Mouse (Mus musculus): ENCODE data around the gene Rgs1. TPM values are rescaled to one million over a fixed set of nuclear protein-coding genes. Genes with fewer than 3 reads are reported as not detected.

Gene Rgs1
- polyA plus RNA-seq, 1 experiment: not detected

DNA sequence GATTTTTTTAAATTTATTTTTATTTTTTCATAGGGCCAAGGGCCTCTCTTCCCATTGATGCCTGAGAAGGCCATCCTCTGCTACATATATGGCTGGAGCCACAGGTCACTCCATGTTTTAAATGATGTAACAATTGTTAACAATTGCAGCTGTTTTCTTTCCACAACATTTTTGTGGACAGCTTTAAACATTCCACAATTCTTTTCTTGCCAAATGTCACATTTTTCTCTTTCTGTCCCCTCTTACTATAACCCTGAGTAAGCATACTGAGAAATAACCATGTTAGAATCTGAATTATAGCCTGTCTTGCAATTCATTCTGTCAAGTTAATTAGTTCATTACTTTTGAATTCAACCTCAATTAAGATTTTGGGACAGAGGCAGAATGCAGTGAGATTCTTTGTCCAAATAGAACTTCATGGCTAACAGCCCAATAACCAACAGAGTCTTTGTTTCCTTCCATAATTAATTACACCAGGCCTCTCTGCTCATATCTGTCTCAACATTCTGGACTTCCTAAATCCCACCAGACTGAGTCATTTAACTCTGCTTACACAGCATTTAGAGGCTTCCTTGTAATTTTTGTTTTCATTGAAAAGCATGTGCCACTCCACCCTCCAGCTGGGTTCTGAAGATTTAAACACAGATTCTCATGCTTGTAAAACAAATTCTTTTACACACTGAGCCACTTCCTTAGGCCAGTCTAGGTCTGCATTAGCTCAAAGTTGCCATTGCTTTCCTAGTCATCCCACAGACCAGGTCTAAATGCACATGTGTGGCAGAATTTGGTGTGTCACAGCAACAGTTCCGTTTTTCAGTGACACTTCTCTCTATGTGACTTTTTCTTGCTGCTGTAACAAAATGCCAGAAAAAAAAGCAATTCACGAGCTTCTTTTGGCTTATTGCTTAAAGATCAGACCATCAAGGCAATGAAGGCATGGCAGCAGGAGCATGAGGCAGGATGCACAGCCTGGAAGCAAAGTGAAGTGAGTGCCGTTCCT, 18.7 kb upstream of the Rgs1 start:
- Histone ChIP-seq H3K27me3 (ENCODE audit: control insufficient read depth, insufficient read depth, insufficient read length) (no peaks in the 10 kb centered on the region), H3ac (ENCODE audit: control insufficient read depth, insufficient read length, low read depth) (no peak overlapping the region), H3K36me3 (ENCODE audit: control insufficient read depth, insufficient read depth) (no peaks in the 10 kb centered on the region), H3K79me2 (ENCODE audit: control insufficient read depth, insufficient read depth) (no peaks in the 10 kb centered on the region), H3K4me3 (ENCODE audit: insufficient read depth, poor library complexity, severe bottlenecking) (no peak overlapping the region), H3K79me3 (ENCODE audit: low read depth) (no peaks in the 10 kb centered on the region)
- TF ChIP-seq MYOD1 (IDR thresholded peaks at IDR 0.05; ENCODE audit: control insufficient read depth, insufficient read length, low read depth) (no peak), MAX (IDR thresholded peaks at IDR 0.05) (no peak), FOSL1 (IDR thresholded peaks at IDR 0.05; ENCODE audit: insufficient read depth, low read length, poor library complexity, severe bottlenecking) (no peak), MYOG (IDR thresholded peaks at IDR 0.05; ENCODE audit: control insufficient read depth, extremely low read depth, insufficient read length) (no peak), CEBPB (IDR thresholded peaks at IDR 0.05; ENCODE audit: low read depth) (no peak), USF1 (IDR thresholded peaks at IDR 0.05; ENCODE audit: low read depth) (no peak), CTCF (IDR thresholded peaks at IDR 0.05; ENCODE audit: control insufficient read depth, insufficient read depth, insufficient read length) (no peak)

- H3K4me3 ChIP-seq (ENCODE audit: insufficient read depth, poor library complexity, severe bottlenecking): no peak overlapping the region
- H3K79me2 ChIP-seq (ENCODE audit: control insufficient read depth, insufficient read depth): no peaks in the 10 kb centered on the region
- no peaks in the 10 kb centered on the region for H3K36me3 ChIP-seq (ENCODE audit: control insufficient read depth, insufficient read depth)
- TF ChIP-seq USF1 (IDR thresholded peaks at IDR 0.05; ENCODE audit: low read depth) (no peak), FOSL1 (IDR thresholded peaks at IDR 0.05; ENCODE audit: insufficient read depth, low read length, poor library complexity, severe bottlenecking) (no peak), MAX (IDR thresholded peaks at IDR 0.05) (no peak), MYOD1 (IDR thresholded peaks at IDR 0.05; ENCODE audit: control insufficient read depth, insufficient read length, low read depth) (no peak), MYOG (IDR thresholded peaks at IDR 0.05; ENCODE audit: control insufficient read depth, extremely low read depth, insufficient read length) (no peak), CTCF (IDR thresholded peaks at IDR 0.05; ENCODE audit: control insufficient read depth, insufficient read depth, insufficient read length) (no peak), CEBPB (IDR thresholded peaks at IDR 0.05; ENCODE audit: low read depth) (no peak)
- no peak overlapping the region for H3ac ChIP-seq (ENCODE audit: control insufficient read depth, insufficient read length, low read depth)
- H3K79me3 ChIP-seq (ENCODE audit: low read depth): no peaks in the 10 kb centered on the region
- no peaks in the 10 kb centered on the region for H3K27me3 ChIP-seq (ENCODE audit: control insufficient read depth, insufficient read depth, insufficient read length)
Measured at GRCm38 (mm10) chr1:144264000-144264399, 15.0 kb upstream of the Rgs1 start.

- Histone ChIP-seq H3ac (ENCODE audit: control insufficient read depth, insufficient read length, low read depth) (no peak overlapping the region), H3K4me3 (ENCODE audit: insufficient read depth, poor library complexity, severe bottlenecking) (no peak overlapping the region), H3K79me3 (ENCODE audit: low read depth) (no peaks in the 10 kb centered on the region), H3K36me3 (ENCODE audit: control insufficient read depth, insufficient read depth) (no peaks in the 10 kb centered on the region), H3K27me3 (ENCODE audit: control insufficient read depth, insufficient read depth, insufficient read length) (no peaks in the 10 kb centered on the region), H3K79me2 (ENCODE audit: control insufficient read depth, insufficient read depth) (no peaks in the 10 kb centered on the region)
- TF ChIP-seq CEBPB (IDR thresholded peaks at IDR 0.05; ENCODE audit: low read depth): no peak
Measured at GRCm38 (mm10) chr1:144262008-144262407, 13.0 kb upstream of the Rgs1 start.

- no peak overlapping the region for H3K4me3 ChIP-seq (ENCODE audit: insufficient read depth, poor library complexity, severe bottlenecking)
Measured at GRCm38 (mm10) chr1:144258779-144259178, 9.7 kb upstream of the Rgs1 start.

DNA sequence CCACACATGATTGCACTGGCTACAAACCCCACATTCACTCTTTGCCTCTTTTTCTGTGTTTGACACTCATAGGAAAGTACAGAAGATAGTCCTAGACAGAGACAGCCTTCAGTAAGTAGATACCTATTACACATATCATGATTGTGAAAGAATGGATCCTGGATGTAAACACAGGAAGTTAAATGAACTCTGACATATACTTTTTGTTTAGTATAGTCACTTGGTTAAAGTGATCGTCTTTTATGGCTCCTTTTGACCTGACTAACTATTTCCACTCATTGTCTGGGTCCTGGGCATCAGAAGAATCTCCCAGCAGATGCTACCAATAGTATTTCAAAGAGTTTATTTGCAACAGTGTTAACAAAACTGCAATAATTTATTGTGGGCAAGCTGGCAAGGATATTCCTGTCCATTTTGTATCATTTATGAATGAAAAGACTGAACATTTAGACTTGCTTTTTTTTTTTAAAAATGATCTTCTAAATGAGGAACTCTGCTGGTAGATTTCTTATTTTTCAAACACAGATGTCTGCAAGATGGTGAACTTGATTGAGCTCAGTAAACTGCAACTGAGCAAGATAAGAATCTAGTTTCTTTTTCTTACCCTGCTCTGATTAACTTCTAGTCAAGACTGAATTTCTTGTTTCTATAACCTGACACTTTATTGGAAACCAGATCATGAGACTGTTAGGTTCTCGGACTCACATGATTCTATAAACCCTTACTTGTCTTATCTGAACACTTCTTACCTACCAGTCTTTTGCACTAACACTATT, 7.7 kb upstream of the Rgs1 start:
- Histone ChIP-seq H3K36me3 (ENCODE audit: control insufficient read depth, insufficient read depth) (no peaks in the 10 kb centered on the region), H3K27me3 (ENCODE audit: control insufficient read depth, insufficient read depth, insufficient read length) (no peaks in the 10 kb centered on the region), H3K79me3 (ENCODE audit: low read depth) (no peaks in the 10 kb centered on the region), H3K79me2 (ENCODE audit: control insufficient read depth, insufficient read depth) (no peaks in the 10 kb centered on the region), H3K4me3 (ENCODE audit: insufficient read depth, poor library complexity, severe bottlenecking) (no peak overlapping the region), H3ac (ENCODE audit: control insufficient read depth, insufficient read length, low read depth) (no peak overlapping the region)
- no peak for TF ChIP-seq CTCF (IDR thresholded peaks at IDR 0.05; ENCODE audit: control insufficient read depth, insufficient read depth, insufficient read length)
- no peak for TF ChIP-seq USF1 (IDR thresholded peaks at IDR 0.05; ENCODE audit: low read depth)

More at GRCm38 (mm10) chr1:144258779-144259178, 9.7 kb upstream of the Rgs1 start:
- Histone ChIP-seq H3K27me3 (ENCODE audit: control insufficient read depth, insufficient read depth, insufficient read length) (no peaks in the 10 kb centered on the region), H3K79me2 (ENCODE audit: control insufficient read depth, insufficient read depth) (no peaks in the 10 kb centered on the region), H3K79me3 (ENCODE audit: low read depth) (no peaks in the 10 kb centered on the region), H3ac (ENCODE audit: control insufficient read depth, insufficient read length, low read depth) (no peak overlapping the region), H3K36me3 (ENCODE audit: control insufficient read depth, insufficient read depth) (no peaks in the 10 kb centered on the region)
- TF ChIP-seq MYOD1 (IDR thresholded peaks at IDR 0.05; ENCODE audit: control insufficient read depth, insufficient read length, low read depth) (no peak), CTCF (IDR thresholded peaks at IDR 0.05; ENCODE audit: control insufficient read depth, insufficient read depth, insufficient read length) (no peak), USF1 (IDR thresholded peaks at IDR 0.05; ENCODE audit: low read depth) (no peak), FOSL1 (IDR thresholded peaks at IDR 0.05; ENCODE audit: insufficient read depth, low read length, poor library complexity, severe bottlenecking) (no peak), MYOG (IDR thresholded peaks at IDR 0.05; ENCODE audit: control insufficient read depth, extremely low read depth, insufficient read length) (no peak), MAX (IDR thresholded peaks at IDR 0.05) (no peak), CEBPB (IDR thresholded peaks at IDR 0.05; ENCODE audit: low read depth) (no peak)
